Mouse (Mus musculus) stomach, postnatal 0 days (tissue): Measurements from ENCODE around the gene Marco. TPM values are rescaled to one million over a fixed set of nuclear protein-coding genes. Genes with fewer than 3 reads are reported as not detected.

Experiments
- ATAC-seq: fragments of 200-750 bp; cut with Nextera tagmentation; 2 replicates; pipeline ENCODE4 v1.8.0; 2017; ENCODE audit not compliant: low FRiP score, low TSS enrichment
- DNase-seq: peaks from one replicate; pipeline ENCODE4 v3.0.0-alpha.2; 2016; ENCODE audit warnings: low spot score
- H3K27ac ChIP-seq: fragments of 300-500 bp; sonication (generic); replicated peaks from 2 replicates; pipeline ENCODE4 v1.5.1; 2014; ENCODE audit warnings: mild to moderate bottlenecking, control low read depth
- H3K27me3 ChIP-seq: fragments of 300-500 bp; sonication (generic); 2 replicates; pipeline ENCODE4 v1.6.1; 2014; ENCODE audit warnings: low read length; ENCODE audit not compliant: control insufficient read depth, insufficient read depth
- H3K36me3 ChIP-seq: fragments of 300-500 bp; sonication (generic); 2 replicates; pipeline ENCODE4 v1.6.1; 2014; ENCODE audit warnings: low read length, mixed read lengths; ENCODE audit not compliant: control insufficient read depth, insufficient read depth
- H3K4me1 ChIP-seq: fragments of 300-500 bp; sonication (generic); replicated peaks from 2 replicates; pipeline ENCODE4 v1.6.1; 2014; ENCODE audit warnings: antibody characterized with exemption; ENCODE audit not compliant: control insufficient read depth, insufficient read depth
- H3K4me2 ChIP-seq: fragments of 300-500 bp; sonication (generic); replicated peaks from 2 replicates; pipeline ENCODE4 v1.6.1; 2014; ENCODE audit warnings: low read depth, mild to moderate bottlenecking, control low read depth, moderate library complexity
- H3K4me3 ChIP-seq: fragments of 300-500 bp; sonication (generic); 2 replicates; pipeline ENCODE4 v1.5.1; 2014; ENCODE audit warnings: low read depth, low read length, control low read depth
- H3K9ac ChIP-seq: fragments of 300-500 bp; sonication (generic); 2 replicates; pipeline ENCODE4 v1.6.1; 2014; ENCODE audit warnings: mild to moderate bottlenecking, low read length, control low read depth, mixed read lengths
- H3K9me3 ChIP-seq: fragments of 300-500 bp; sonication (generic); 2 replicates; pipeline ENCODE4 v1.6.1; 2016; ENCODE audit warnings: low read length; ENCODE audit not compliant: control insufficient read depth
- CTCF ChIP-seq: IDR thresholded peaks from 2 replicates; pipeline ENCODE4 v1.5.1; 2016; ENCODE audit warnings: antibody characterized with exemption, low read depth, mild to moderate bottlenecking, moderate library complexity
- EP300 ChIP-seq: optimal IDR thresholded peaks from 2 replicates; pipeline ENCODE3; 2016; ENCODE audit warnings: antibody characterized with exemption
- WGBS: fragments of 180-500 bp; shearing (Covaris S2); extraction: QIAGEN DNeasy Blood & Tissue Kit; methylation state at CpG from one replicate; pipeline ENCODE4 v1.1.7; 2014; 5-methylcytosine and 5-hydroxymethylcytosine counted together
- polyA plus RNA-seq: library from polyadenylated mRNA; unstranded; fragments of >200 nt; fragmentation: Nextera tagmentation; extraction: Ambion mirVana; gene quantifications from 2 replicates; pipeline ENCODE4 v1.2.1, GENCODE M21; 2015

Gene Marco
- polyA plus RNA-seq, 1 experiment from 2014 or later = 0.07 TPM

- Histone ChIP-seq H3K9ac (no peak overlapping the region), H3K27ac (no peak overlapping the region), H3K27me3 (no peaks in the 10 kb centered on the region), H3K36me3 (no peaks in the 10 kb centered on the region), H3K4me1 (no peaks in the 10 kb centered on the region), H3K9me3 (no peaks in the 10 kb centered on the region), H3K4me3 (no peak overlapping the region), H3K4me2 (no peak overlapping the region)
- 76% methylated on average over 4 of the region's 4 CpGs for WGBS
- ATAC-seq (no peak), DNase-seq (no peak)
- TF ChIP-seq EP300 = no peak
- TF ChIP-seq CTCF = no peak
These were observed 6.8 kb downstream of the Marco start for GRCm38 (mm10) chr1:120498036-120498435.

DNA sequence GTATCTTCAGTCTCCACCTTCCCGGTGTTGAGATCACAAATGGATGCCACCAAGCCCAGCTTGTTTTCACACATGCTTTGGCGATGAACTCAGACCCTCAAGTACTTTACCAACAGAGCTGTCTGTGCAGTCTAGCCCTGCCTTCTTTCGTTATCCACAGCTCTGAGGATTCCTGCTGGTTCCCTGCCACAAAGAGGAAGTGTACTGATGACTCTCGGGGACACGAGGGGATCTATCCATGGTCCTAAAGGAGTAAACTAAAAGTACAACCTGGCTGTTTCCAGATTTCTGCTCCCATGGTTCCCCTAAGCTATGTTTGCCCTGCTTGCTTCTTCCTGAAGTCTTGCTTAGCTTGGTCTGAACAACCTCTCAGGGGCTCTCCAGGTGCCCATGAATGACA is 23.9 kb downstream of the Marco start:
- Histone ChIP-seq H3K9me3 (no peaks in the 10 kb centered on the region), H3K4me1 (no peaks in the 10 kb centered on the region), H3K36me3 (no peaks in the 10 kb centered on the region), H3K4me3 (no peak overlapping the region), H3K27me3 (no peaks in the 10 kb centered on the region), H3K27ac (no peak overlapping the region), H3K4me2 (no peak overlapping the region), H3K9ac (no peak overlapping the region)
- no peak for TF ChIP-seq CTCF
- TF ChIP-seq EP300 = no peak
- DNase-seq (no peak), ATAC-seq (no peak)
- WGBS = 11% methylated on average over 5 of the region's 5 CpGs

DNA sequence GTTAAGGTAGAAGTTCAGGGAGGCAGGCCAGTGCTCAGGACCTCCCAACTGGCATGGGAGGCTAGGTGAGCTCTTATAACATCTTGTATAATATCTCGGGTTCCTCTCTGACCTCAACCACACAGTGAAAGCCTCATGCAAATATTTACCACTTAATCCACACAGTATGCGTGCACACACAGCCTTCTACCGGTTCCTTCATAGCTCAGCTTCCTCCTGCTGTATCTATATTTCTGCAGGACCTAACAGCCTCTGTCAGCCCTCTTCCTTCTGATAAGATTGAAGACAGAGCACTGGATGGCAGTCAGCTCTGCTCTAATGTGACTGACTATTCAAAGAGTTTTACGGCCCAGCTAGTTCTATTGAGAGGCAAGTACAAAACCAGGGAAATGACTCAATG is 30.0 kb downstream of the Marco start:
- WGBS = 28% methylated on average over 4 of the region's 4 CpGs
- H3K27me3 ChIP-seq = no peaks in the 10 kb centered on the region
- no peaks in the 10 kb centered on the region for H3K36me3 ChIP-seq
- no peaks in the 10 kb centered on the region for H3K9me3 ChIP-seq
- no peak overlapping the region for H3K9ac ChIP-seq
- H3K4me3 ChIP-seq = no peak overlapping the region
- H3K27ac ChIP-seq = no peak overlapping the region
- TF ChIP-seq EP300 (no peak), CTCF (no peak)
- DNase-seq (no peak), ATAC-seq (no peak)
- H3K4me1 ChIP-seq = no peaks in the 10 kb centered on the region
- H3K4me2 ChIP-seq = no peak overlapping the region

GRCm38 (mm10) chr1:120468891-120469290 is 35.9 kb downstream of the Marco start:
- peak; percentile 42; the same call in 1 of the 2 replicates for ATAC-seq
- Histone ChIP-seq H3K36me3 (no peaks in the 10 kb centered on the region), H3K9me3 (no peaks in the 10 kb centered on the region), H3K4me2 (no peak overlapping the region), H3K27ac (no peak overlapping the region), H3K4me1 (no peaks in the 10 kb centered on the region), H3K9ac (no peak overlapping the region), H3K4me3 (no peak overlapping the region), H3K27me3 (no peaks in the 10 kb centered on the region)
- TF ChIP-seq CTCF (peak; percentile 74), EP300 (no peak)
- peak; percentile 64 for DNase-seq
- WGBS = 11% methylated on average over 15 of the region's 15 CpGs

DNA sequence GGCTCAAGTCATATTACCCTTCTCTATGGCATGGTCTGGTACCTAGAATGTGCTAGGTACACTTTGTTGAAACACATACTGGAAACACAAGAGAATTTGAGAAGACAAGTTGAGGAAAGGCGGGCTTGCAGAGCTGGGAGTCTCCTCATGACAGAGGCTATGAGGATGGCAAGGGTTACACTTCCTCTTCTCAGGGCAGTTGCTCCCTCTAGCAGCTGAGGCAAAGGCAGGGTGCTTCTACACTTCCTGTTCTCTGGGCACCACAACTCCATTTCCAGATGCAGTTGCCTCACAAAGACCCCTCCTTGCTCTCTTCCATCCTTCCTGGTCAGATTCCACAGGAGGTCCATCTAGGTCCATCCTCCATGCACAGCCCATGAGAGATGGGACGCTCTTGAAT is 37.5 kb downstream of the Marco start:
- no peak overlapping the region for H3K27ac ChIP-seq
- H3K4me1 ChIP-seq = no peaks in the 10 kb centered on the region
- WGBS = 93% methylated on average over 2 of the region's 2 CpGs
- ATAC-seq = no peak
- H3K9me3 ChIP-seq = no peaks in the 10 kb centered on the region
- no peak overlapping the region for H3K4me2 ChIP-seq
- no peak overlapping the region for H3K9ac ChIP-seq
- DNase-seq = no peak
- no peaks in the 10 kb centered on the region for H3K36me3 ChIP-seq
- no peaks in the 10 kb centered on the region for H3K27me3 ChIP-seq
- TF ChIP-seq CTCF (no peak), EP300 (no peak)
- no peak overlapping the region for H3K4me3 ChIP-seq

DNA sequence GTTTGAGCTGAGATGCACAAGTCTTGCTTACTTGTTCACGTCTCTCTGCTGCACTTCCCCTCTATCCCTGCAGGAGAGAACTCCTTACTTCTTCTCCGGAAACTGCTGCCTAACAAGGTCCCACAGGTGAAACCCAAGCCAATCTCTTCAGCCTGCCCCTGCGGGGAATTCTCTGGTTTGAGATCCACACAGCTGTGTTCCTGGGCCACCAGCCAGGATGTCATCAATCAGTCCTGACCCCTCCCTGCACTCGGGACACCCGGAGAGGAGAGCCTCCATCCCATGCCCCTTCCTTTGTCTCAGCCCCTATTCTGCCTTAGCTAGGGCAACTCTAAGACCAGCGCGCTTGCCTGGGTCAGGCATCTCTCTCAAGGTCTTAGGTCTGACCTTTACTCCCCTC is 38.1 kb downstream of the Marco start:
- no peaks in the 10 kb centered on the region for H3K4me1 ChIP-seq
- H3K9me3 ChIP-seq = no peaks in the 10 kb centered on the region
- H3K27me3 ChIP-seq = no peaks in the 10 kb centered on the region
- H3K27ac ChIP-seq = no peak overlapping the region
- H3K4me3 ChIP-seq = no peak overlapping the region
- TF ChIP-seq EP300 (no peak), CTCF (no peak)
- 13% methylated on average over 7 of the region's 7 CpGs for WGBS
- no peak for ATAC-seq
- no peak overlapping the region for H3K9ac ChIP-seq
- H3K36me3 ChIP-seq = no peaks in the 10 kb centered on the region
- no peak overlapping the region for H3K4me2 ChIP-seq
- no peak for DNase-seq
